Mouse (Mus musculus) liver, embryonic 15.5 days (tissue): ENCODE data around the gene Klc2. TPM values are rescaled to one million over a fixed set of nuclear protein-coding genes. Genes with fewer than 3 reads are reported as not detected.

Experiments used
- ATAC-seq: fragments of 200-750 bp; cut with Nextera tagmentation; 2 replicates; pipeline ENCODE4 v1.8.0; 2017; ENCODE audit warnings: moderate number of reproducible peaks, mild to moderate bottlenecking, moderate library complexity; ENCODE audit not compliant: insufficient read depth
- H3K27ac ChIP-seq: fragments of 300-500 bp; sonication (generic); replicated peaks from 2 replicates; pipeline ENCODE4 v1.5.1; 2015; ENCODE audit warnings: mild to moderate bottlenecking, inconsistent platforms
- H3K27me3 ChIP-seq: fragments of 300-500 bp; sonication (generic); 2 replicates; pipeline ENCODE4 v1.6.1; 2015; ENCODE audit warnings: mild to moderate bottlenecking, inconsistent platforms
- H3K36me3 ChIP-seq: fragments of 300-500 bp; sonication (generic); replicated peaks from 2 replicates; pipeline ENCODE4 v1.6.1; 2015; ENCODE audit warnings: moderate library complexity, mild to moderate bottlenecking, inconsistent platforms
- H3K4me1 ChIP-seq: fragments of 300-500 bp; sonication (generic); replicated peaks from 2 replicates; pipeline ENCODE4 v1.6.1; 2015; ENCODE audit warnings: inconsistent platforms
- H3K4me2 ChIP-seq: fragments of 300-500 bp; sonication (generic); 2 replicates; pipeline ENCODE4 v1.6.1; 2015; ENCODE audit warnings: moderate library complexity, mild to moderate bottlenecking, inconsistent platforms
- H3K4me3 ChIP-seq: fragments of 300-500 bp; sonication (generic); replicated peaks from 2 replicates; pipeline ENCODE4 v1.5.1; 2015; ENCODE audit warnings: mild to moderate bottlenecking, inconsistent platforms
- H3K9ac ChIP-seq: fragments of 300-500 bp; sonication (generic); 2 replicates; pipeline ENCODE4 v1.6.1; 2015; ENCODE audit warnings: moderate library complexity, mild to moderate bottlenecking, inconsistent platforms
- H3K9me3 ChIP-seq: fragments of 300-500 bp; sonication (generic); replicated peaks from 2 replicates; pipeline ENCODE4 v1.6.1; 2016; ENCODE audit warnings: inconsistent platforms
- WGBS: fragments of 180-500 bp; shearing (Covaris S2); methylation state at CpG from one replicate; pipeline ENCODE4 v1.1.7; 2015; ENCODE audit warnings: mixed read lengths; ENCODE audit not compliant: insufficient replicate concordance; 5-methylcytosine and 5-hydroxymethylcytosine counted together
- polyA plus RNA-seq: library from polyadenylated mRNA; unstranded; fragments of >200 nt; fragmentation: Nextera tagmentation; extraction: Ambion mirVana; gene quantifications from 2 replicates; pipeline ENCODE4 v1.2.1, GENCODE M21; 2015

Gene Klc2
- polyA plus RNA-seq, 1 experiment from 2014 or later = 1.7 TPM

GRCm38 (mm10) chr19:5062041-5062440 is 56.3 kb downstream of the Klc2 start:
- Histone ChIP-seq H3K27me3 (peaks cover 8% of the 10 kb centered on the region), H3K9ac (no peak overlapping the region), H3K4me3 (no peak overlapping the region), H3K36me3 (no peaks in the 10 kb centered on the region), H3K4me1 (peaks cover 37% of the 10 kb centered on the region), H3K27ac (no peak overlapping the region), H3K4me2 (no peak overlapping the region), H3K9me3 (no peaks in the 10 kb centered on the region)
- 60% methylated on average over 5 of the region's 5 CpGs for WGBS
- ATAC-seq = no peak

- Histone ChIP-seq H3K9ac (no peak overlapping the region), H3K4me1 (peaks cover 40% of the 10 kb centered on the region), H3K4me3 (no peak overlapping the region), H3K27ac (no peak overlapping the region), H3K4me2 (no peak overlapping the region), H3K9me3 (no peaks in the 10 kb centered on the region), H3K36me3 (no peaks in the 10 kb centered on the region), H3K27me3 (peaks cover 6% of the 10 kb centered on the region; the same call in 1 of the 2 replicates)
- ATAC-seq = no peak
- WGBS = 42% methylated on average over 5 of the region's 5 CpGs
Observed at GRCm38 (mm10) chr19:5060365-5061330, 57.7 kb downstream of the Klc2 start.

DNA sequence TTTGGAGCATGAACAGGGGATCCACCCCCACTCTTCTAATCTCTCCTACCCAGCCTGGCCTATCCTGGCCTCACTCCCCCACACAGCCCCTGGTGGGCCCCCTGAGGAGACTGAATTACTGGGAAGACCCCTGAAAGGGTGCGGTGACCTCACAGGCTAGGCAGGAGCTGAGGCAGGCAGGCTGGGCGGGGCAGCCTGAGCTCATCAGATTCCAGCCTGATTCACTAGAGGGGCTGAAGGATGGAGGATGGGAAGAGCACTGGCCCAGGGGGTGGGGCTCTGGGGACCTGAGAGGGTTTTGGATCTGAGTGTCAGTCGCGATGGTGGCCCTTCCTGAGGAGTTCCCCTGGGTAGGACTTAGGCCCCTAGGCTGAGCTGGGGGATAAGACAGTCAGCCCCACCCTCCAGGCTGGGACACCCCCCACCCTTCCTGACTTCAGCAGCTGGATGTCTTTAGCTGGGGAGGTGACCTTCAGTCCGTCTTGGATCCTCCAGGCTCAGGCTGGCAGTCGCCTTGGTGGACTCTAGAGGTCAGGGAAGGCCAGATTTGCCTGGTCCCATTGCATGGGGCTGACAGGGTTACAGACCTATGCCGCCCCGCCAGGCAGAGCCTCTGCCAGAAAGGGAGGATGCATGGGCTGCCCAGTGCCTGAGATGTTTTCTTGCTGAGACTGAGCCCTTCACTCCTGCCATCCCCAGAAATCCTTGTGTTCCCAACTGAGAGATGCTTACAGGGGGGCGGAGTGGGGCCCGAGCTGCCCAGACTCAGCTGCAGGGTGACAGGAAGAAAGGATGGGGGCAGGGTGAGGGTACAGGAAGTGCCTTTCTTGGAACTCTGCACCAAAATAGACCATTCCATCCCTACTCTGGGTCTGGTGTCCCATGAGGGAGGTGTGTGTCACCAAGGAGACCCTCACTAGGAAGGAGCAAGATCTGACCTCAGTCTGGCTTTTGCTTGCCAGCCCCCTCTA is 59.3 kb downstream of the Klc2 start:
- H3K4me1 ChIP-seq = peaks cover 41% of the 10 kb centered on the region

DNA sequence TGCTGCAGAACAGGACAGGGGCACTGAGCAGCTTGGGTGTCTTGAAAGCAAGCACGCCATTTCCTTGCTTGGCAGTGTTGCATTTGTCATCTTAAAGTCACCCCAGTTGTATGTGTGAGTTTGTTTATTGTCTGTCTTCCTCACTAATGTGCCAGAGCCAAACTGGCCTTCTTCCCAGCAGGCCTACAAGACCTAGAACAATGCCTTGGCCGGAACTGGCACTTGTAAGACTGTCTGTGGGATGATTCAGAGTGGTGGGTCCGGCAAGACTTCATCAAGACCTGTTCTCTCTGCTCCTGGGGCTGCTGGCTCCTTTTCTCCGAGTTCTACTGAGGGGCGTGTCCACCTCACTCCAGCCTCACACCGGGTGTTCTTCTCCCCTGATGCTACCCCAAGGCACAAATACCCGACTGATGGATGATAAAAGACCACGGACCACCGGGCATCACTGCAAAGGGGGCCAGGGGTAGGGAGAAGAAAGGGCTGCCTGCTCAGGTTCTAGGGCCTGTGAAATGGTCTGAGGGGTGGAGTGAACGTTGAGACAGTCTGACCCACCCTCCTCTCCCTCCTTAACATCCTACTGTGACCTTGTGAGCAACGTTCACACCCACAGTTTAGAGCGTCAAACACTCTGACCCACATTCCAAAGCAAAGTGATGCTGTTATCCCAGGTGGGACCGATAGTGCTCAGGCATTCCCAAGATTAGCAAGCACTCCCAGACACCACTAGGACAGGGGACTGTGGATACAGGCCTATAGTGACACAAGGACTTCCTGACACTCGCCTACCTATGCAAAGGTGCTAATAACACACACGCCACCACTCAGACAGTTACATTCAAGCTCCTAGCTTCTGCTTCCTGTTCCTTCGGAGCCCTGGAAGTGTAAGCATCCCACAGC is 60.2 kb downstream of the Klc2 start:
- H3K4me3 ChIP-seq = no peak overlapping the region
- H3K4me1 ChIP-seq = peaks cover 43% of the 10 kb centered on the region
- WGBS = 26% methylated on average over 16 of the region's 16 CpGs
- H3K36me3 ChIP-seq = no peaks in the 10 kb centered on the region
- no peaks in the 10 kb centered on the region for H3K9me3 ChIP-seq
- H3K4me2 ChIP-seq = no peak overlapping the region
- peaks cover 22% of the 10 kb centered on the region for H3K27me3 ChIP-seq
- H3K9ac ChIP-seq = no peak overlapping the region
- ATAC-seq = no peak
- H3K27ac ChIP-seq = no peak overlapping the region

More for the DNA sequence above, 59.3 kb downstream of the Klc2 start:
- Histone ChIP-seq H3K4me3 (no peak overlapping the region), H3K27ac (no peak overlapping the region), H3K36me3 (no peaks in the 10 kb centered on the region), H3K9ac (no peak overlapping the region), H3K4me2 (no peak overlapping the region), H3K9me3 (no peaks in the 10 kb centered on the region), H3K27me3 (peaks cover 13% of the 10 kb centered on the region)
- no peak for ATAC-seq
- 15% methylated on average over 10 of the region's 10 CpGs for WGBS

Other genes with a start within 250 kb of the Klc2 start
- 0.85 and 1.2 TPM in 2 replicates for gene Actn3, start 240.7 kb downstream of the Klc2 start, polyA plus RNA-seq
- gene Zdhhc24, start 239.9 kb downstream of the Klc2 start, polyA plus RNA-seq = 9.7 and 10.9 TPM in 2 replicates
- gene Bbs1, start 211.9 kb downstream of the Klc2 start, polyA plus RNA-seq = 1.0 TPM in 2 replicates
- 46.0 and 47.8 TPM in 2 replicates for gene Dpp3, start 190.3 kb downstream of the Klc2 start, polyA plus RNA-seq
- gene Peli3, start 175.4 kb downstream of the Klc2 start, polyA plus RNA-seq = 0.17 TPM in 2 replicates
- gene Mrpl11, start 156.4 kb downstream of the Klc2 start, polyA plus RNA-seq = 38.1 and 42.8 TPM in 2 replicates
- not detected in 2 replicates for gene Npas4, start 128.2 kb downstream of the Klc2 start, polyA plus RNA-seq
- 0.86 and 0.97 TPM in 2 replicates for gene Slc29a2, start 94.7 kb downstream of the Klc2 start, polyA plus RNA-seq
- 8.9 TPM in 2 replicates for gene B4gat1, start 79.7 kb downstream of the Klc2 start, polyA plus RNA-seq
- gene AC124502.3, start 79.7 kb downstream of the Klc2 start, polyA plus RNA-seq = 0.36 and 0.54 TPM in 2 replicates
- 24.0 and 25.5 TPM in 2 replicates for gene Brms1, start 77.2 kb downstream of the Klc2 start, polyA plus RNA-seq
- gene Rin1, start 68.1 kb downstream of the Klc2 start, polyA plus RNA-seq = 0.17 and 0.38 TPM in 2 replicates
- 3.2 and 3.7 TPM in 2 replicates for gene Cd248, start 50.5 kb downstream of the Klc2 start, polyA plus RNA-seq
- 0.41 and 0.45 TPM in 2 replicates for gene Tmem151a, start 33.0 kb downstream of the Klc2 start, polyA plus RNA-seq
- 49.4 and 55.3 TPM in 2 replicates for gene Yif1a, start 30.0 kb downstream of the Klc2 start, polyA plus RNA-seq
- 0.68 and 0.83 TPM in 2 replicates for gene Cnih2, start 20.0 kb downstream of the Klc2 start, polyA plus RNA-seq
- gene Rab1b, start 11.5 kb downstream of the Klc2 start, polyA plus RNA-seq = 85.4 and 89.7 TPM in 2 replicates
- 8.6 TPM in 2 replicates for gene Pacs1, start 154.6 kb upstream of the Klc2 start, polyA plus RNA-seq
- 113 and 114 TPM in 2 replicates for gene Sf3b2, start 176.9 kb upstream of the Klc2 start, polyA plus RNA-seq
- gene Gal3st3, start 179.8 kb upstream of the Klc2 start, polyA plus RNA-seq = 0.06 and 0.09 TPM in 2 replicates
- not detected in 2 replicates for gene Catsper1, start 217.2 kb upstream of the Klc2 start, polyA plus RNA-seq
- gene Cst6, start 231.0 kb upstream of the Klc2 start, polyA plus RNA-seq = not detected in 2 replicates
- 26.0 and 26.5 TPM in 2 replicates for gene Eif1ad, start 248.2 kb upstream of the Klc2 start, polyA plus RNA-seq
- 216 and 231 TPM in 2 replicates for gene Banf1, start 248.6 kb upstream of the Klc2 start, polyA plus RNA-seq